Mouse (Mus musculus) bone marrow, adult 2 months (tissue): ENCODE results near the gene Hebp1. TPM values are rescaled to one million over a fixed set of nuclear protein-coding genes. Genes with fewer than 3 reads are reported as not detected.

Source experiments
- H3K27ac ChIP-seq: fragments of 200-500 bp; 2 replicates; pipeline ENCODE4 v1.5.1; 2012; ENCODE audit warnings: low read depth, mild to moderate bottlenecking, control low read depth, inconsistent platforms, low read length; ENCODE audit not compliant: control insufficient read depth, poor library complexity, insufficient read depth
- H3K4me1 ChIP-seq: fragments of 200-500 bp; 2 replicates; pipeline ENCODE4 v1.6.1; 2011; ENCODE audit warnings: low read length; ENCODE audit not compliant: control insufficient read depth, insufficient read depth
- H3K4me3 ChIP-seq: fragments of 200-500 bp; replicated peaks from 2 replicates; pipeline ENCODE3; 2011; ENCODE audit warnings: mild to moderate bottlenecking, low read depth, low read length, control low read depth; ENCODE audit not compliant: control insufficient read depth
- CTCF ChIP-seq: fragments of 200-500 bp; IDR thresholded peaks from 2 replicates; pipeline ENCODE4 v1.5.1; 2011; ENCODE audit warnings: low read length, control low read depth; ENCODE audit not compliant: control insufficient read depth, insufficient read depth
- POLR2A ChIP-seq: fragments of 200-500 bp; IDR thresholded peaks from 2 replicates; pipeline ENCODE4 v1.6.1; 2011; ENCODE audit warnings: low read depth, mild to moderate bottlenecking, control low read depth, low read length, borderline replicate concordance; ENCODE audit not compliant: control insufficient read depth
- WGBS: fragments of 180-500 bp; shearing (Covaris S2); methylation state at CpG from one replicate; pipeline ENCODE4 v1.1.7; 2018; 5-methylcytosine and 5-hydroxymethylcytosine counted together
- polyA plus RNA-seq: library from polyadenylated mRNA; stranded (reverse); fragments of >200 nt; gene quantifications from 2 replicates; pipeline ENCODE4 v1.2.4, GENCODE M21; 2011; ENCODE audit warnings: low replicate concordance; ENCODE audit not compliant: missing spikeins, insufficient read depth, insufficient read length

Gene Hebp1
- polyA plus RNA-seq, 1 experiment = 103 TPM

DNA sequence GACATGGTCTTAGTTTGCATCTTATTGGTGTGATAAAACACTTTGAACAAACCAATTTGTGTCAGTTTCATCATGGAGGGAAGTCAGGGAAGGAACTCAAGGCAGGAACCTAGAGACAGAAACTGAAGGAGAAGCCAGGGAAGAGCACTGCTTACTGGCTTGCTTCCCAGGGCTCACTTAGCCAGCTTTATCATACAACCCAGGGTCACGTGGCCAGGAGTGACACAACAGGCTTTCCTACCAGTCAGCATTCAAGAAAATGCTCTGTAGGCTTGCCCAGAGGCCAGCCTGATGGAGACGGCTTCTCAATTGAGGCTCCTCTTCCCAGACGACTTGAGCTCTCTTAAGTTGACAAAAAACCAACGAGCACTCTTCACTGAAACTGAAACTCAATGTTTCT is 2.9 kb downstream of the Hebp1 start:
- WGBS = 61% methylated on average over 4 of the region's 4 CpGs
- Histone ChIP-seq H3K4me1 (no peaks in the 10 kb centered on the region; the same call in 1 of the 2 replicates), H3K27ac (peak overlapping the region; percentile 59), H3K4me3 (no peak overlapping the region)
- no peak for TF ChIP-seq POLR2A
- no peak for TF ChIP-seq CTCF

DNA sequence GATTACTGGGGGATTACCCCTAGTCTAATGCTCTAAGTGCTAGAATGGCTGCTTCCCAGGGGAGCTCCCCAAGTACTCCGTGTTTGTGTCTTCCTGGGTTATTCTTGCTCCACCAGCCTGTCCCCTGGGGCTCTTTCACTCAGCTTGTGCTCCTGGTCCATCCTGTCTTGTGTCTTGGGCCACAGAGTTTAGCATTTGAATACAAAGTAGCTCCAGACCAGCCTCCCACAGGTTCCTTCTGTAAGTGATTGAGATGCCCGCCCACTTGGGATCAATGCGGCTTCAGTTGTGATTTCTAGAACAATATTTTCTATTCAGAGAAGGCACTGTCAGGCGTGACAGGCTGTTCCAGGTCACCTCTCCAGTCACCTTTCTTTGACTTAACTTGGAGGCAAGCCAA is 4.1 kb downstream of the Hebp1 start:
- 84% methylated on average over 4 of the region's 4 CpGs for WGBS
- TF ChIP-seq CTCF = no peak
- no peak for TF ChIP-seq POLR2A
- Histone ChIP-seq H3K4me3 (no peak overlapping the region), H3K4me1 (no peaks in the 10 kb centered on the region; the same call in 1 of the 2 replicates), H3K27ac (no peak overlapping the region)

DNA sequence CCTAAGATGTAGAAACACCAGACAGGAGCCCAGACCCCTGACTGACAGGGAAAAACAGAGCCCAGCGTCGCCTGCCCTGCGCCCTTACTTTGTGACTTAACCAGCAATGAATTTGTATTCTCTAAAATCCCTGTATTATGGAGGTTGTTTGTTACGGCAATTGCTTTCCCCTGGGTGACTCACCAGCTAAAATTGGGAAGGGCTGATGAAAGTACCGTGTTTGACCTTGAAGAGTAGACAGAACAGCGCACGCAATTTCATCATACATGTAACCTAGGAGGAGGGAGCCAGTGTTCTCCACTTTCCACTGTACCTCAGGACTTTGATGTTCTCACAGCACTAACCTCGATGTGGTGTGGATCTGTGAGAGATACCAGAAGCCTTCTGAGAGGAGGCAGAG is 4.8 kb downstream of the Hebp1 start:
- TF ChIP-seq POLR2A = no peak
- no peak for TF ChIP-seq CTCF
- Histone ChIP-seq H3K4me3 (no peak overlapping the region), H3K27ac (no peak overlapping the region), H3K4me1 (no peaks in the 10 kb centered on the region; the same call in 1 of the 2 replicates)
- WGBS = 75% methylated on average over 8 of the region's 8 CpGs

DNA sequence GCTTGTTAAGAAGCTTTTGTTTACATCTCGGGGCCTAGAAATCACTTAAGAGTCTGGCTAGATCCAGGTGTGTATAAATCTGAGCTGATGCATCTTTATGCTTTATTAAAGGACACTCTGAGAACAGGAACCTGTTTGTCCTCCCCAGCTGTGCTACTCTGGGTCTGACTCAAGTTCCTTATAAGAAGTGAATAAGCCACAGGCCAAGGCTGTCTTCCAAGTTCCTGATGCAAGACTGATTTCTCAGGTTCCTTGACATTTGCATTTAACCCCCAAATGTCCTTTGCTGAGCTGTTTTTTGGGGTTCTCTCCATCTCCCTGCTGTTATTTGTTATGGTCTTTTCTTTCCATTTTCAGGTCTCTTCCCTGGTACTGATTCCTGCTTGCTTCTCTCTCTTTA is 5.9 kb downstream of the Hebp1 start:
- no peaks in the 10 kb centered on the region; the same call in 1 of the 2 replicates for H3K4me1 ChIP-seq
- H3K27ac ChIP-seq = no peak overlapping the region
- WGBS = 63% methylated on average over 1 of the region's 1 CpGs

DNA sequence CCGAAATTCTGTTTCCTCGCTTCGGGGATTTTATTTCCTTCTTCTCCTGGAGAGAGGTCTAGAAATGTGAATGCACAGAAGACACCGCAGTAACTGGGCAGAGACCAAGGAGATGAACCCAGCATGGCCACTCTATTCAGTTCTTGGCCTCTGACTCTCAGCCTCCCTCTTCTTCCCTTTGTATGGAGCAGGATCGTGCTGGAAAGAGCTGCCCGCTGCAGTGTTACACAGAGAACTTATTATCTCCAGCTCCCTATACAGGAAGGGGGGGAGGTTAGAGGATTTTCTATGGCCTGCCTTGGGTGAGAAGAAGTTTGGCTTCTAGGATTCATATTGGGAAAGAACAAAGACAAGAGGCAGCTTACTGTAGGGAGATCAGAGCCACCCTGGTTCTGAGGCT is 7.7 kb downstream of the Hebp1 start:
- TF ChIP-seq POLR2A (no peak), CTCF (no peak)
- Histone ChIP-seq H3K4me1 (no peaks in the 10 kb centered on the region; the same call in 1 of the 2 replicates), H3K4me3 (no peak overlapping the region), H3K27ac (no peak overlapping the region)
- WGBS = 72% methylated on average over 6 of the region's 6 CpGs

More for the DNA sequence above, 5.9 kb downstream of the Hebp1 start:
- no peak overlapping the region for H3K4me3 ChIP-seq
- TF ChIP-seq POLR2A (no peak), CTCF (no peak)

DNA sequence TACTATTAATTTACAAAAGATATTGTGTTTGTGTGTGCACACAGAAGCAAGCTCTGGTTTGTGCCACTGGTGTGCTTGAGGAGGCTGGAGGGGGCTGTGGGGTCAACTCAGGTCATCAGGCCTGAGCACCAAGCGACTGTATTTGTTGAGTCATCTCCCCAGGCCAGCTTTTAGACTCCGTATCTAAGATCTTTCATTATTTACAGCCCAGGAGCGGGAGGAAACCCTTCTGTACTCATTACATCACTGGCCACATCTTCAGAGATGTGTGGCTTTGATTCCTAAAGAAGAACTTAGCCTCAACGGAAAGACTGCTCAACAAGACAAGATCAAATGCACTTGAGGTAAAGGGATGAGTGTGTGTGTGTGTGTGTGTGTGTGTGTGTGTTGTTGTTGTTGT is 9.2 kb downstream of the Hebp1 start:
- TF ChIP-seq CTCF (no peak), POLR2A (no peak)
- 4% methylated on average over 4 of the region's 4 CpGs for WGBS
- H3K27ac ChIP-seq = no peak overlapping the region
- peaks cover under 1% of the 10 kb centered on the region; the same call in 1 of the 2 replicates for H3K4me1 ChIP-seq
- H3K4me3 ChIP-seq = no peak overlapping the region

DNA sequence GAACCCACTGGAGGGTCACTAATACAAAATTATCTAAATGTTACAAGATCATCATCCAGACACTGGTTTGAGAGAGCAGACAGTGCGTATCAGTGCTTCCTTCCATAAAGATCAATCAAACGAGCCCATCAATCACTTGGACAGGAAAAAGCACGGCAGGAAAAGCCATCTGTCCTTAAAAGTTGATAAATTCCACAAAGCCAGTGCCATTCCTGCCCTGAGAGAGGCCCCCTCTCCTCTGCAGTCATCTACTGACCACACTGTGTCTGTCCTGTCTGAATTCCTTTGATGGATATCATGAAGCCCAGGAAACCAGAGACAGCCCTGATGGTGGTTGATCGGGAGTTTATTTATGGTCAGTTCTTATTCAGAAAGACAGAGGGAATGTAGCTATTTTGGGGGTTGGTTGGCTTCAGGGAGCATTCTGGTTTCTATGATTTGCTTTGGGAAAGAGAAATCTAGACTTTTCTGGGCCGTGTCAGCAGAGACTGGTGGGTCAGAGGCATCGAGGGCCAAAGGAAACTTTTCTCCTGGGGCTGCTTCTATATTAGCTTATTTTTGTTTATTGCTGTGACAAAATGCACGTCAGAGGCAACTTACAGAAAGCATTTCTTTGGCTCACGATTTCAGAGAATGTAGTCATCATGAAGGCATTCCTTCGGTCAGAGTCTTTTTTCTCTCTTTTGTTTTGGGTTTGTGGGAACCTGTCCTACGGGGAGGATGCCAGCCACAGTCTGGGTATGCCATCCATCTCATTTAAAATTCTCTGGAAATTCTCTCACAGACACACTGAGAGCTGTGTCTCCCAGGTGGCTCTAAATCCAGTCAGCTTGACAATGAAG is 10.5 kb downstream of the Hebp1 start:
- WGBS = 78% methylated on average over 10 of the region's 10 CpGs
- peaks cover 1% of the 10 kb centered on the region; the same call in 1 of the 2 replicates for H3K4me1 ChIP-seq
- no peak overlapping the region for H3K4me3 ChIP-seq
- no peak overlapping the region for H3K27ac ChIP-seq
- TF ChIP-seq CTCF = no peak
- no peak for TF ChIP-seq POLR2A

DNA sequence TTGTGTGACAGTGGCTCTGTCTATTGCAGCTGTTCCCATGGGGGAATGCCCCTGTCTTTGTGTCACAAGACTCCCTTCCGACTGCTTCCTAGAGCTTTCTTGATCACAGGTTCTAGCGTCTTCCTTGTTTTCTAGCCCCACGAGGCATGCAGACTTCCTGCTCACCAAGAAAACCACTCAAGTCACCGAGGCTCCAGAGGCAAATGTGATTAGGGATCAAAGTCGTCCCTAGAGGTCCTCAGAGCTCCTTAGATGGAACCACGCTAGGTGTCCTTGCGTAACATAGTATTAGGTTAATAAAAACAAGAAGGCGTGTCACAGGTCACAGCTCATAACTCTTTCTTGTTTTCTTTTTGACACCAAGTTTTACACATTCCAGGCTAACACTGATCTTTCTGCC is 13.9 kb downstream of the Hebp1 start:
- peaks cover 1% of the 10 kb centered on the region; the same call in 1 of the 2 replicates for H3K4me1 ChIP-seq
- H3K27ac ChIP-seq = no peak overlapping the region
- no peak for TF ChIP-seq POLR2A
- no peak for TF ChIP-seq CTCF
- H3K4me3 ChIP-seq = no peak overlapping the region
- WGBS = 9% methylated on average over 8 of the region's 8 CpGs
